Mouse (Mus musculus) G1E-ER4 (cell line): ENCODE results near the gene Iba57. TPM values are rescaled to one million over a fixed set of nuclear protein-coding genes. Genes with fewer than 3 reads are reported as not detected.

Experiments
- GATA1 ChIP-seq: IDR thresholded peaks from one replicate; pipeline ENCODE4 v1.8.0; 2012; ENCODE audit warnings: low read length, inconsistent platforms
- polyA plus RNA-seq: library from polyadenylated mRNA; stranded (reverse); fragments of >175 nt; gene quantifications from 2 replicates; pipeline ENCODE4 v1.2.3, GENCODE M21; 2012

Gene Iba57
- polyA plus RNA-seq, result 16.3 and 18.7 TPM in 2 replicates

GRCm38 (mm10) chr11:59163255-59164236 lies at the start of gene Iba57:
Iba57 (minus strand) TSS chr11:59163739.
- no peak for TF ChIP-seq GATA1

DNA sequence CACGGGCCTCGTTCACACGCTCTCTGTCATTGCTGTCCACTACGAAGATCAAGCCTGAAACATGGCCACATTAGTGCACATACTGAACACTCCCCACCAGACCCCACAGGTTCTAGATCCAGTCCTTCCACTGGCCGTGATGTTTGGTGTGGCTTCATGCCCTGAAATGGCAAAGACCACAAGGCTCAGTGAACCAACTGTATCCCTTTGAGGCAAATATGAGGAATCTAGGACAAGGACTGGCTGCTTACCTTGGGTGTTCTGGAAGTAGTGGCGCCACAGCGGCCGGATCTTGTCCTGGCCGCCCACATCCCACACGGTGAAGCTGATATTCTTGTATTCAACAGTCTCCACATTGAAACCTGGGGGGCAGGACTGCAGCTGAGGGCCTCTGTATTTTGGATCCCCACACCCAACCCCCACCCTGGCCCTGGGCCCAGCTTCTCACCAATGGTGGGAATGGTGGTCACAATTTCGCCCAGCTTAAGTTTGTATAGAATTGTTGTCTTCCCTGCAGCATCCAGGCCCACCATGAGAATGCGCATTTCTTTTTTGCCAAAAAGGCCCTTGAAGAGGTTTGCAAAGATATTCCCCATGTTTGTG lies 49.5 kb upstream of the Iba57 start:
- TF ChIP-seq GATA1, result no peak

GRCm38 (mm10) chr11:59210020-59210419 lies 46.5 kb upstream of the Iba57 start:
- TF ChIP-seq GATA1, result no peak

GRCm38 (mm10) chr11:59209580-59209979 lies 46.0 kb upstream of the Iba57 start:
- TF ChIP-seq GATA1, result no peak

DNA sequence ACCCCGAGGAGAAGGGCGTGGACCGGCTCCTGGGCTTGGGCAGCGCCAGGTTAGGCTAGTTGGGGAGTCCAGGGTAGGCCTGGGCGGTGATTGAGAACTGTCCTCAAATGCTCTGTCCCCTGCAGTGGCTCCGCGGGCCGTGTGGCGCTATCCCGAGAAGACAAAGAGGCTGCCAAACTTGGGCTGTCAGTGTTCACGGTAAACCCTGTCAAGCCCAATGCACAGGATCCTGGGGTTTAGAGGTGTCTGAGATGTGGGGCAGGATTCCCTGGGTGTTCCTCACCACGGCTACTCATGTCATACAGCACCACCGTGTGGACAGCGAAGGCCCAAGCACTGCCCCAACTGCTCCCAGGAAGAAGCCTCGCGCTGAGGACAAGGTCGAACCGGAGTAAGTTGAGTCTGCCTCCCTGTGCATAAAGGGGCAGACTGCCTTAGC lies 45.5 kb upstream of the Iba57 start:
- no peak for TF ChIP-seq GATA1

- TF ChIP-seq GATA1, result no peak
These were observed 44.8 kb upstream of the Iba57 start, which contains the start of gene 2310033P09Rik for GRCm38 (mm10) chr11:59208153-59208831. 2310033P09Rik (plus strand) TSS chr11:59208321.

DNA sequence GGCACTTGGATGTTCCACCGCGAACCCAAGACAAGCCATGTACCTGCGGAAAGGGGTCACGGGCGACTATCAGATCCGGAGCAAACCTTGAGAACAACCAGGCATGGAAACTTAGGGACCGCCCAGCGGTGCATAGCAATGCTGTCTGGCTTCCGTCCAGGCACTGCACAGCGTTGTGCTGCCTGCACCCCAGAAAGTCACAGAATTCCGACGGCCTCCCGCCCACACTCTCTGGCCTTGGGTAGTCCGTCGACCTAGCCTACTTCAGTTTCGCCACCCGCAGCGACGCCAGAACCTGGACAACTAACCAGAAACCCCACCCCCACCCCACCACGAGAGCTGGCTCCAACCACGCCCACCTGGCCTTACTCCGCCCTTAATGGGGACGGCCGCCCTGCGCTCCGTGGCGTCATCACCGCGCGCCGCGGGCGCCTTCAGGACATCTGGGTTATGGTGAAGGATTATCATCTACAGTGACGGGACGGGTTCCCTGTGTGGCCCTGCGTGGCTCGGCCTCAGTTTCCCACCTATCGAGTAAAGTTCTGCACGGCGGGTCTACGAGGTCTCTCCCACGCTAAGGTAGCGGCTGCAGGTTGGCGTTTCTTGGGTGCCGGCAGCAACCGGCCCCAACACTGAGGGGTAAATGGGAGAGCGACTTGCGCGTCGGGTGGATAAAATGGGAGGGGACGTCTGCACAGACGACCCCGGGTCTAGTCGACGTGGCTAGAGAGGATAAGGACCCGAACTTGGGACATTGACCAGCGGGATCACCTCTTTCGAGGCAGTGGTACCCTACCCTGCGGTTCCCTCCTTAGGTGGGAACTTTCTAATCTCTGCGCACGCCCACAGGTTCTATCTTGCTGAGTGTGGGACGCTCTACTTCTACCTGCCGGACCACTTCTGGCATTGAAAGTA lies 38.8 kb upstream of the Iba57 start, which contains the start of gene Mrpl55:
Gene Mrpl55, plus strand, starts transcription at position 406 of the 915 bp plus-strand sequence.
- TF ChIP-seq GATA1, result no peak

DNA sequence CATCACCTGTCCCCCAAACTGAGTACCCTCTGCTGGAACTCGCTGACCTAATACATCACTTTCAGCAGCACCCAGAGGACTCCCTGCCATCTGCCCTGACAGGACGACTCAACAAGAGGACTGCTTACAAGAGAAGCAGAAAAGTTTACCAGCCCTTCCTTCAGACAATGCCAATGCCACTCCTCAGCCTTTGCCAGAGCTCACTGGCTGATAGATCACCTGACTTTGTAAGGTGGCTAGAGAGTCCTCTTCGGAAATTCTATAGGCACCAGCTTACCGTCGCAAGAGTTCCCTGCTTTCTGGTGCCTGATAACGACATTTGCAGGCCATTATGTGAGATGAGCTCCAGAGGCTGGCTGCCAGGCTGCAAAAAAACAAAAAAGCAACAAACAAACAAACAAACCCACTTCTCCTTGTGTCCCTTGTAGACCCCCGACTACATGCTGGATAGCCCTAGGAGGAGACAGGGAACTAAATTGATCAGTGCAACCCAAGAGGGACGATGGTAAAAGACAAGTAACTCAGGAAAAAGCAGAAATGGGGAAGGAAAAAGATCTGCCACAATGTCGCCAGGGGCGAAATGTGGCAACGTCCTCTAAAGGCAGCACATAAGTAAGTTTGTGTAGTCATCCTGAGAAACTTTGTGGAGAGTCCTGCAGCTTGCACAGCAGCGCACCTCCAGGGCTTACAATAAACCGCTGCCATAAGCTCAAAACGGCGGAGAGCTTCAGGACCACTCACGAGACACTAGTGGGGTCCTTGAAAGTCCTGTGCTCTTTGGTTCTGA lies 37.9 kb upstream of the Iba57 start:
- TF ChIP-seq GATA1, result no peak

GRCm38 (mm10) chr11:59196230-59196629 lies 32.7 kb upstream of the Iba57 start:
- no peak for TF ChIP-seq GATA1

DNA sequence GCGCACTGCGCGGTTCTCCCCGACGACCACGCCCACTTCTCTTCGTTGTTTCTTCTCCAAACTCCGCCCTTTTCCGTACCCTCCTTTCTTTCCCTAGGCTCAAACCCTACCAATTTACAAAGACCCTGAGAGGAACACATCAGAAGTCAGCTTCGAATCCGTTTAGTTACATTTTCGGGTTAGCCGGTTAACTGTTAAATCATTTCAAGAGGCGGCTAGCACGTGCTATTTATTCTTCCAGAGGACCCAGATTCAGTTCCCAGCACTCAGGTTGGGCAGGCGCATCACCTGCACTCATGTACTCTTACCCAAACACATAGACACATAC lies 28.5 kb upstream of the Iba57 start, which contains the start of gene Guk1:
Gene Guk1, minus strand, starts transcription at position 154 of the 328 bp plus-strand sequence.
- TF ChIP-seq GATA1, result no peak

DNA sequence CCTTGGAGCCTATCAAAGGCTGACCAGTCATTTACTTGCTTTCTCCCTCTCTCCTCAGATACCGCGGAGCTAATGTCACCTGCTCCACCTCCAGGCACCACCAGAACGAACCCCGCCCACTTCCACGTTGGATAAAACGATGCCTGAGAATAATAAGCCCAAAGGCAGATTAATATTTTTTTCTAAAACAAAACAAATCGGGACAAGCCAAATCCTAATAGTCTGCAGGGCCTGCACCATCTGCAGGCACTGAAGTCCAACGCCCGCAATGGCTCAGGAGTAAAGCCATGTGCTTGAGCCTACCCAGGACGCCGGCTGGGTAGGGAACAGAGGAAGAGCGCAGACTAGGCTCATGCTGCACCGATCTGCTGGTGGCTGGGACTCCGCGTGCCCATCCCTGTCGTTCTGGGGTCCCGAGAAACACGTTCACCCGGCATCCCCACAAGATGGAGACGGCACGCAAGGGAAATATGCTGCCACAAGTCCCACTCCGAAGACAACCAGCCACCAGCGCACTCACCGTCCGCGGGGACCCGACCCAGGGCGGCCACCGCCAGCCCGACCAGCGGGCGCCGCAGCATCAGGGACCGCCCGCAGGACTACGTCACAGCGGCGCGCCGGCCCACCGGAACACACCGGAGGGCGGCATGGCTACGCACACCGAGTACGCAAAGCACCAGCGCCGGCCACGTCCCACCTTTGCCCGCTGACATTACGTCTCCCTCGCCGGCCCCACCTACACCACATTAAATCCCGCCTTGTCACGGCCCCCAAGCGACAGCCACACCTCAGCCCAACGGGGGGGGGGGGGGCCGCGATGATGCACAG lies 27.9 kb upstream of the Iba57 start:
- no peak for TF ChIP-seq GATA1

GRCm38 (mm10) chr11:59187706-59188105 lies 24.2 kb upstream of the Iba57 start:
- TF ChIP-seq GATA1, result no peak

GRCm38 (mm10) chr11:59185490-59185889 lies 22.0 kb upstream of the Iba57 start:
- TF ChIP-seq GATA1, result no peak
